Mouse (Mus musculus) G1E (cell line): ENCODE results near the gene Hbq1b. TPM values are rescaled to one million over a fixed set of nuclear protein-coding genes. Genes with fewer than 3 reads are reported as not detected.
"Not testable (repeated sequence)": the region's sequence is repeated elsewhere in the genome, so short reads cannot be mapped to it uniquely, and the experiment has no call there.

Source experiments
- ATAC-seq: 2 replicates; pipeline ENCODE4 v1.8.0; 2016; ENCODE audit warnings: mild to moderate bottlenecking; ENCODE audit not compliant: insufficient number of reproducible peaks, poor library complexity, low FRiP score, severe bottlenecking; ENCODE audit errors: extremely low read depth
- DNase-seq: peaks from one replicate; pipeline ENCODE4 v3.0.0; 2012; ENCODE audit warnings: low spot score
- H3K27me3 ChIP-seq: 2 replicates; pipeline ENCODE4 v1.6.1; 2012; ENCODE audit warnings: mild to moderate bottlenecking, low read length, inconsistent platforms; ENCODE audit not compliant: insufficient read depth
- H3K36me3 ChIP-seq: replicated peaks from 2 replicates; pipeline ENCODE3; 2012; ENCODE audit warnings: mild to moderate bottlenecking, inconsistent platforms
- H3K4me1 ChIP-seq: 2 replicates; pipeline ENCODE4 v1.6.1; 2012; ENCODE audit warnings: low read depth, low read length, inconsistent platforms, mixed read lengths; ENCODE audit not compliant: insufficient read depth
- H3K4me3 ChIP-seq: 2 replicates; pipeline ENCODE4 v1.5.1; 2012; ENCODE audit warnings: low read depth, mild to moderate bottlenecking, inconsistent platforms, low read length, moderate library complexity, mixed read lengths
- H3K9me3 ChIP-seq: replicated peaks from 2 replicates; pipeline ENCODE4 v1.6.1; 2012; ENCODE audit warnings: inconsistent platforms
- CTCF ChIP-seq: IDR thresholded peaks from 2 replicates; pipeline ENCODE4 v1.5.1; 2012; ENCODE audit warnings: low read depth, low read length, inconsistent platforms, mixed read lengths
- GATA1 ChIP-seq: IDR thresholded peaks from 2 replicates; pipeline ENCODE4 v1.6.1; 2012; ENCODE audit warnings: borderline replicate concordance, low read length, inconsistent platforms, mixed read lengths
- GATA2 ChIP-seq: IDR thresholded peaks from 2 replicates; pipeline ENCODE4 v1.6.1; 2012; ENCODE audit warnings: low read depth, low read length, inconsistent platforms, borderline replicate concordance
- POLR2AphosphoS5 ChIP-seq: IDR thresholded peaks from 2 replicates; pipeline ENCODE4 v1.6.1; 2012; ENCODE audit warnings: low read depth, low read length, inconsistent platforms; ENCODE audit not compliant: insufficient replicate concordance
- TAL1 ChIP-seq: conservative IDR thresholded peaks from 2 replicates; pipeline ENCODE4 v1.6.1; 2012; ENCODE audit warnings: low read depth, low read length, inconsistent platforms, mixed read lengths
- polyA plus RNA-seq: library from polyadenylated mRNA; stranded (reverse); fragments of >175 nt; gene quantifications from 2 replicates; pipeline ENCODE4 v1.2.3, GENCODE M21; 2012
- total RNA-seq, 2 experiments: library from RNA; stranded (forward) in 1 of 2; stranded (reverse) in 1 of 2; fragments of 200-1000 nt in 1 of 2; fragments of >200 nt in 1 of 2; fragmentation: Nextera tagmentation in 1 of 2; gene quantifications; 2 replicates each; pipeline ENCODE4 v1.2.3; 2014 to 2017

The Hbq1b gene
- total and polyA plus RNA-seq, 3 experiments = 0.70 to 11.6 (median 0.87) TPM

- TF ChIP-seq GATA1 (no peak), CTCF (no peak), GATA2 (no peak), TAL1 (no peak), POLR2AphosphoS5 (no peak)
- Histone ChIP-seq H3K4me3 (peak overlapping the region; percentile 67), H3K27me3 (no peaks in the 10 kb centered on the region), H3K9me3 (no peaks in the 10 kb centered on the region), H3K36me3 (peaks cover 2% of the 10 kb centered on the region), H3K4me1 (peaks cover 65% of the 10 kb centered on the region)
- ATAC-seq (no peak), DNase-seq (no peak)
Measured at GRCm38 (mm10) chr11:32285031-32285775, 1.6 kb upstream of the Hbq1b start.

DNA sequence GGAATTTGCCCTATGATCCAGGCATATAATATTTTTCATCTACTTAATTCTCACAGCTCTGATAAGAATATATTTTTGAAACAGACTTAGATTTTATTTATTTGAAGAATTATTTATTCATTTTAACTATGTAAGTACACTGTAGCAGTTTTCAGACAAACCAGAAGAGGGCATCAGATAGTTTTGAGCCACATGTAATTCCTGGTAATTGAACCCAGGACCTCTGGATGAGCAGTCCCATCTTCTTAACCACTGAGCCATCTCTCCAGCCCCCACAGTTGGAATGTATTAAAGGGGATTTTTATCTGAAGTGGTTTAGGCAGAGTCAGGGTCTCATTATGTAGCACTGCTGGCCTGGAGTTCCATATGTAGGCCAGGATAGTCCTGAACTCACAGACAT, 878 bp upstream of the Hbq1b start:
- not testable (repeated sequence) for ATAC-seq, DNase-seq, H3K27me3 ChIP-seq, H3K4me3 ChIP-seq, H3K9me3 ChIP-seq, H3K36me3 ChIP-seq
- peaks cover 60% of the 10 kb centered on the region for H3K4me1 ChIP-seq

DNA sequence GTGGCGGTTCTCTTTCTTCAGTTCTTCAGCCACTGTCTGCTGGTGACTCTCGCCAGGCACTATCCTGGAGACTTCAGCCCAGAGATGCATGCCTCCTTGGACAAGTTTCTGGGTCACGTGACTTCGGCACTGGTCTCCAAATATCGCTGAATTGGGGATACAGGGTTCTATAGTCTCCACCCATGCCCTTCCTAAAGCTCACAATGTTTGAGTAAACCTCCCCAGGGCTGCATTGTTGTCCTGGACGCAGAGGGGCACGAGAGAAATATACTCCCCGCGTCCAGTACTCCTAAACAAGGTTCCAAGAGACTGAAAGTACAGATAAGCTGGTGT, 694 bp downstream of the Hbq1b start:
- Histone ChIP-seq H3K36me3 (peaks cover 2% of the 10 kb centered on the region), H3K4me1 (peaks cover 55% of the 10 kb centered on the region), H3K4me3 (peak overlapping the region; percentile 72), H3K27me3 (no peaks in the 10 kb centered on the region), H3K9me3 (no peaks in the 10 kb centered on the region)
- no peak for ATAC-seq
- TF ChIP-seq GATA1 = no peak
- no peak for TF ChIP-seq GATA2
- TF ChIP-seq CTCF = no peak
- TF ChIP-seq TAL1 = no peak
- no peak for TF ChIP-seq POLR2AphosphoS5
- no peak for DNase-seq

GRCm38 (mm10) chr11:32292819-32293218, 6.1 kb downstream of the Hbq1b start:
- peaks cover 66% of the 10 kb centered on the region for H3K4me1 ChIP-seq
- ATAC-seq, H3K36me3 ChIP-seq, DNase-seq, H3K27me3 ChIP-seq, H3K4me3 ChIP-seq, H3K9me3 ChIP-seq: not testable (repeated sequence)

GRCm38 (mm10) chr11:32293479-32293878, 6.7 kb downstream of the Hbq1b start:
- not testable (repeated sequence) for ATAC-seq, DNase-seq, H3K4me3 ChIP-seq, H3K36me3 ChIP-seq, H3K27me3 ChIP-seq, H3K9me3 ChIP-seq
- peaks cover 62% of the 10 kb centered on the region for H3K4me1 ChIP-seq

GRCm38 (mm10) chr11:32296203-32296602, 9.4 kb downstream of the Hbq1b start, which contains the start of gene Hba-a2:
TSS of gene Hba-a2 (plus strand) at chr11:32296489.
- not testable (repeated sequence) for H3K36me3 ChIP-seq, H3K27me3 ChIP-seq, DNase-seq, H3K9me3 ChIP-seq
- Histone ChIP-seq H3K4me3 (peak within 1 kb of the TSS; percentile 53; the same call in 1 of the 2 replicates), H3K4me1 (peaks cover 55% of the 10 kb centered on the region)
- peak; percentile 97 for ATAC-seq

DNA sequence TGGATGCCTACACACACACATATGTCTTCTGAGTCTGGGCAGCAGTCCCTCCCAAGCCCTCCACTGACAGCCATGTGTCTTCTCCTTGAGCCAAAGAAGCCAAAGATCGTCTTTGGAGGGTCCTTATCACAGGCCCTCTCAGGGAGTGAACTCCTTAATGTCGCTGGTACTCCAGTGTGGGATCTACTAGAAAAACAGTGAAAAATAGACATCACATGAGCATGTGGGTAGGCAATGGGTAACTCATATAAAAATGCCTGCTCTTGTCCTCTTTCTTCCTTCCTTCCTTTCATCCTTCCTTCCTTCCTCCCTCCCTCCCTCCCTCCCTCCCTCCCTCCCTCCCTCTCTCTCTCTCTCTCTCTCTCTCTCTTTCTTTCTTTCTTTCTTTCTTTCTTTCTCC, 10.7 kb downstream of the Hbq1b start:
- ATAC-seq, H3K9me3 ChIP-seq, H3K36me3 ChIP-seq, DNase-seq: not testable (repeated sequence)
- H3K4me1 ChIP-seq = peaks cover 44% of the 10 kb centered on the region
- H3K4me3 ChIP-seq = peak overlapping the region; percentile 53; the same call in 1 of the 2 replicates
- H3K27me3 ChIP-seq = peaks cover 13% of the 10 kb centered on the region; the same call in 1 of the 2 replicates
